Mouse (Mus musculus) thymus, adult 18-20 months (tissue): Measurements from ENCODE around the gene Slc2a5.

ENCODE experiments used
- DNase-seq, 2 experiments: peaks; one replicate each; pipeline ENCODE4 v3.0.0; 2022; ENCODE audit warnings: mixed read lengths in 2 of 2

The Slc2a5 gene

GRCm38 (mm10) chr4:150105671-150106070 is 13.4 kb upstream of the Slc2a5 start:
- no peak for DNase-seq

- no peak for DNase-seq
These were observed 12.4 kb upstream of the Slc2a5 start for GRCm38 (mm10) chr4:150106637-150107036.

- DNase-seq = no peak
These were observed 9.4 kb upstream of the Slc2a5 start for GRCm38 (mm10) chr4:150109636-150110035.

- no peak for DNase-seq
These were observed 8.7 kb upstream of the Slc2a5 start for GRCm38 (mm10) chr4:150110373-150110772.

- peak; percentile 49 to 57 for DNase-seq
These were observed 6.2 kb upstream of the Slc2a5 start for GRCm38 (mm10) chr4:150112867-150113266.

- DNase-seq = no peak
These were observed 4.5 kb upstream of the Slc2a5 start for GRCm38 (mm10) chr4:150114505-150115061.

GRCm38 (mm10) chr4:150117311-150117710 is 1.8 kb upstream of the Slc2a5 start:
- no peak for DNase-seq

- DNase-seq = no peak
These were observed 920 bp upstream of the Slc2a5 start for GRCm38 (mm10) chr4:150118163-150118562.

GRCm38 (mm10) chr4:150119640-150120039 is 557 bp downstream of the Slc2a5 start:
- no peak for DNase-seq

- DNase-seq = no peak
These were observed 1.2 kb downstream of the Slc2a5 start for GRCm38 (mm10) chr4:150120173-150120833.

GRCm38 (mm10) chr4:150121430-150121829 is 2.3 kb downstream of the Slc2a5 start:
- DNase-seq = no peak

- DNase-seq = no peak
These were observed 3.4 kb downstream of the Slc2a5 start for GRCm38 (mm10) chr4:150122476-150122875.

GRCm38 (mm10) chr4:150126373-150126772 is 7.3 kb downstream of the Slc2a5 start:
- DNase-seq = no peak

GRCm38 (mm10) chr4:150127894-150128293 is 8.8 kb downstream of the Slc2a5 start:
- DNase-seq = no peak

- DNase-seq = no peak
These were observed 9.5 kb downstream of the Slc2a5 start for GRCm38 (mm10) chr4:150128571-150128970.

- DNase-seq = no peak
These were observed 11.6 kb downstream of the Slc2a5 start for GRCm38 (mm10) chr4:150130661-150131060.

GRCm38 (mm10) chr4:150132692-150133271 is 13.7 kb downstream of the Slc2a5 start:
- DNase-seq = no peak

- DNase-seq = no peak
These were observed 16.2 kb downstream of the Slc2a5 start for GRCm38 (mm10) chr4:150135254-150135653.

GRCm38 (mm10) chr4:150136693-150137092 is 17.6 kb downstream of the Slc2a5 start:
- DNase-seq = peak; percentile 17 to 45

- no peak for DNase-seq
These were observed 18.4 kb downstream of the Slc2a5 start for GRCm38 (mm10) chr4:150137368-150138083.

GRCm38 (mm10) chr4:150138084-150138543 is 19.0 kb downstream of the Slc2a5 start:
- peak in 1 of 2 experiments; percentile 30 for DNase-seq

- DNase-seq = no peak
These were observed 20.0 kb downstream of the Slc2a5 start for GRCm38 (mm10) chr4:150139090-150139489.

GRCm38 (mm10) chr4:150140346-150140745 is 21.3 kb downstream of the Slc2a5 start:
- no peak for DNase-seq

GRCm38 (mm10) chr4:150144242-150144641 is 25.2 kb downstream of the Slc2a5 start:
- no peak for DNase-seq
